Comparison of ENCODE assay signal across 9 mouse cellular contexts in the genomic region with DNA sequence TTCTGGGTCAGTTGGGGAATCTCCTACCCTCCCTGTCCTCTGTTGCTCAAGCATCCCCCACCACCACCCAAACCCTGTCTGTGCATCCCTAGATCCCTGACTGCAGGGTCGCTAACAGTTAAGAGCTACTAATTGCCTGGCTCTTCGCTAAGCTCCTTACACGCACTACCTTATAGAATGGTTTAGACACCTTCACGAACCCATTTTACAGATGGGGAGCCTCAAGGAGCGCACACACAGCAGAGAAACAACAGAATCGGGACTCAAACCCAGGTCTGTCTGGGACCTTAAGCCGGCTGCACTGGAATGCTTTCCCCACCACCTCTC. TPM values are rescaled to one million over a fixed set of nuclear protein-coding genes. Genes with fewer than 3 reads are reported as not detected.
DNase-seq lines count a peak whose midpoint lies in the region; ATAC-seq and TF ChIP-seq lines count a peak whose summit lies in the region.
"Had no signal": no experiment of that assay in that cellular context is flagged by ENCODE, and none has a peak within 500 bp of the region (broad histone marks: within the 10 kb centered on the region; RNA-seq: fewer than 3 reads in every experiment).

No protein-coding gene starts in this region.

- 0 out of 2 replicates have a peak, but pooled peaks cover 12% of the 10 kb centered on the region for H3K36me3 ChIP-seq in kidney, postnatal 0 days (ENCODE audit: insufficient read depth, low read length)
- H3K36me3 ChIP-seq in hindbrain, embryonic 14.5 days (replicated peaks; ENCODE audit: control insufficient read depth, insufficient read depth) = peaks cover 17% of the 10 kb centered on the region
- peaks cover 9% of the 10 kb centered on the region for H3K36me3 ChIP-seq in midbrain, embryonic 14.5 days (ENCODE audit: control insufficient read depth, insufficient read depth, low read length)

- H3K9me3 ChIP-seq in kidney, postnatal 0 days (replicated peaks; ENCODE audit: low read length) = no peaks in the 10 kb centered on the region
- H3K9me3 ChIP-seq in hindbrain, embryonic 14.5 days (ENCODE audit: control insufficient read depth, low read length) = no peaks in the 10 kb centered on the region
- no peaks in the 10 kb centered on the region for H3K9me3 ChIP-seq in midbrain, embryonic 14.5 days (ENCODE audit: control insufficient read depth, low read length)

- no peak for TF ChIP-seq POLR2A in cortical plate, adult 2 months (IDR thresholded peaks at IDR 0.05; ENCODE audit: extremely low read depth, insufficient read depth, low read length)

- TF ChIP-seq CTCF in kidney, postnatal 0 days (IDR thresholded peaks at IDR 0.05; ENCODE audit: low read depth) = no peak
- no peak for TF ChIP-seq CTCF in cortical plate, adult 2 months (IDR thresholded peaks at IDR 0.05; ENCODE audit: extremely low read depth, insufficient read depth, low read length)

- H3K4me1 ChIP-seq in kidney, postnatal 0 days (replicated peaks; ENCODE audit: insufficient read depth, low read length) = no peaks in the 10 kb centered on the region
- no peaks in the 10 kb centered on the region for H3K4me1 ChIP-seq in cortical plate, adult 2 months (ENCODE audit: control insufficient read depth, insufficient read depth, low read length)
- H3K4me1 ChIP-seq in hindbrain, embryonic 14.5 days (replicated peaks; ENCODE audit: control insufficient read depth, insufficient read depth, low read length) = peaks cover 9% of the 10 kb centered on the region
- peaks cover 12% of the 10 kb centered on the region; the same call in 1 of the 2 replicates for H3K4me1 ChIP-seq in midbrain, embryonic 14.5 days (ENCODE audit: control insufficient read depth, insufficient read depth, low read length)

- DNase-seq in kidney, postnatal 0 days (ENCODE audit: low spot score) = no peak
- no peak for DNase-seq in kidney, postnatal 36 days
- no peak for DNase-seq in hindbrain, embryonic 14.5 days (ENCODE audit: low spot score)
- no peak for DNase-seq in midbrain, embryonic 14.5 days
- no peak for DNase-seq in urinary bladder, postnatal 10 days (ENCODE audit: low spot score)

- H3K4me2 ChIP-seq in kidney, postnatal 0 days (ENCODE audit: low read length) = peak overlapping the region; percentile 77
- H3K4me2 ChIP-seq in hindbrain, embryonic 14.5 days (replicated peaks) = peak overlapping the region; percentile 73
- H3K4me2 ChIP-seq in midbrain, embryonic 14.5 days (ENCODE audit: low read length) = peak overlapping the region; percentile 82

- no peak for ATAC-seq in kidney, postnatal 0 days (replicated peaks; ENCODE audit: low FRiP score, low read depth)
- ATAC-seq in hindbrain, embryonic 14.5 days (ENCODE audit: low FRiP score) = peak; percentile 73; the same call in 1 of the 2 replicates
- no peak for ATAC-seq in midbrain, embryonic 14.5 days (ENCODE audit: low FRiP score, low TSS enrichment)
- ATAC-seq in megakaryocyte progenitor cell, adult 5-6 weeks (replicated peaks; ENCODE audit: poor library complexity) = no peak
- ATAC-seq in monocyte, adult 5-6 weeks (replicated peaks; ENCODE audit: insufficient number of reproducible peaks, low FRiP score, low TSS enrichment, poor library complexity, severe bottlenecking) = no peak

- no peaks in the 10 kb centered on the region for H3K27me3 ChIP-seq in kidney, postnatal 0 days (ENCODE audit: insufficient read depth, low read length)
- H3K27me3 ChIP-seq in hindbrain, embryonic 14.5 days (ENCODE audit: control insufficient read depth, insufficient read depth, low read length) = no peaks in the 10 kb centered on the region
- no peaks in the 10 kb centered on the region for H3K27me3 ChIP-seq in midbrain, embryonic 14.5 days (ENCODE audit: control insufficient read depth, insufficient read depth, low read length)

- 9% methylated on average over 7 of the region's 7 CpGs for WGBS in kidney, postnatal 0 days
- WGBS in hindbrain, embryonic 14.5 days = 11% methylated on average over 7 of the region's 7 CpGs
- 12% methylated on average over 7 of the region's 7 CpGs for WGBS in midbrain, embryonic 14.5 days

- H3K9ac ChIP-seq in kidney, postnatal 0 days (ENCODE audit: low read depth, low read length) = peak overlapping the region; percentile 67
- peak overlapping the region; percentile 57 for H3K9ac ChIP-seq in hindbrain, embryonic 14.5 days
- peak overlapping the region; percentile 60 for H3K9ac ChIP-seq in midbrain, embryonic 14.5 days (replicated peaks; ENCODE audit: low read length)

- peak overlapping the region; percentile 59 for H3K4me3 ChIP-seq in kidney, postnatal 0 days (replicated peaks; ENCODE audit: low read depth, low read length)
- peak overlapping the region; percentile 88 for H3K4me3 ChIP-seq in cortical plate, adult 2 months (ENCODE audit: insufficient read depth, low read length)
- H3K4me3 ChIP-seq in hindbrain, embryonic 14.5 days (replicated peaks; ENCODE audit: low read length) = peak overlapping the region; percentile 44
- H3K4me3 ChIP-seq in midbrain, embryonic 14.5 days (replicated peaks; ENCODE audit: low read depth, low read length) = peak overlapping the region; percentile 56

- H3K27ac ChIP-seq in kidney, postnatal 0 days = no peak overlapping the region
- H3K27ac ChIP-seq in cortical plate, adult 2 months (ENCODE audit: insufficient read depth, low read length) = no peak overlapping the region
- H3K27ac ChIP-seq in hindbrain, embryonic 14.5 days = no peak overlapping the region
- 0 out of 2 replicates have a peak overlapping the region, but pooled peaks have one; percentile 6 for H3K27ac ChIP-seq in midbrain, embryonic 14.5 days (replicated peaks; ENCODE audit: low read depth, low read length)

RNA-seq across cellular contexts. Expression of a gene that starts 0.3 kb away (rescaled TPM):
- polyA plus RNA-seq in kidney, postnatal 0 days (2015; fragmentation: Nextera tagmentation; extraction: Ambion mirVana) = 67.5 and 68.8 TPM in 2 replicates
- 43.2 and 49.1 TPM in 2 replicates for polyA plus RNA-seq in cortical plate, adult 2 months (2012; rRNA removed)
- polyA plus RNA-seq in hindbrain, embryonic 14.5 days (2014; fragmentation: Nextera tagmentation; extraction: Ambion mirVana) = 65.7 and 69.0 TPM in 2 replicates
- polyA plus RNA-seq in midbrain, embryonic 14.5 days (2014; fragmentation: Nextera tagmentation; extraction: Ambion mirVana) = 55.2 and 61.9 TPM in 2 replicates
- 45.8 and 46.2 TPM in 2 replicates for total RNA-seq in megakaryocyte progenitor cell, adult 5-6 weeks (2015)
- total RNA-seq in megakaryocyte progenitor cell, adult 5-6 weeks (2017) = 26.2 and 39.5 TPM in 2 replicates
- total RNA-seq in monocyte, adult 5-6 weeks (2017) = 34.3 to 53.2 TPM (median 48.5 TPM) in 3 replicates

RNA-seq across cellular contexts. Expression of a gene that starts 7.5 kb away (rescaled TPM):
- 2.3 and 3.1 TPM in 2 replicates for polyA plus RNA-seq in kidney, postnatal 0 days (2015; fragmentation: Nextera tagmentation; extraction: Ambion mirVana)
- not detected in 2 replicates for polyA plus RNA-seq in cortical plate, adult 2 months (2012; rRNA removed)
- not detected in 2 replicates for polyA plus RNA-seq in hindbrain, embryonic 14.5 days (2014; fragmentation: Nextera tagmentation; extraction: Ambion mirVana)
- not detected in 2 replicates for polyA plus RNA-seq in midbrain, embryonic 14.5 days (2014; fragmentation: Nextera tagmentation; extraction: Ambion mirVana)
- total RNA-seq in megakaryocyte progenitor cell, adult 5-6 weeks (2015) = not detected in 2 replicates
- total RNA-seq in megakaryocyte progenitor cell, adult 5-6 weeks (2017) = not detected in 2 replicates
- not detected in 3 replicates for total RNA-seq in monocyte, adult 5-6 weeks (2017)
- polyA plus RNA-seq: urinary bladder, adult 2 months had no signal

RNA-seq across cellular contexts. Expression of a gene that starts 53.1 kb away (rescaled TPM):
- 19.0 and 21.1 TPM in 2 replicates for polyA plus RNA-seq in kidney, postnatal 0 days (2015; fragmentation: Nextera tagmentation; extraction: Ambion mirVana)
- polyA plus RNA-seq in cortical plate, adult 2 months (2012; rRNA removed) = 10.4 and 11.4 TPM in 2 replicates
- 22.3 and 23.6 TPM in 2 replicates for polyA plus RNA-seq in hindbrain, embryonic 14.5 days (2014; fragmentation: Nextera tagmentation; extraction: Ambion mirVana)
- polyA plus RNA-seq in midbrain, embryonic 14.5 days (2014; fragmentation: Nextera tagmentation; extraction: Ambion mirVana) = 16.5 and 23.2 TPM in 2 replicates
- total RNA-seq in megakaryocyte progenitor cell, adult 5-6 weeks (2015) = 106 and 126 TPM in 2 replicates
- total RNA-seq in megakaryocyte progenitor cell, adult 5-6 weeks (2017) = 106 and 129 TPM in 2 replicates
- total RNA-seq in monocyte, adult 5-6 weeks (2017) = 3.7 to 6.6 TPM (median 4.9 TPM) in 3 replicates
